Mouse (Mus musculus) spleen, postnatal 4 days (tissue): ENCODE measurements around the gene Spata46.

ENCODE experiments used
- DNase-seq, 2 experiments: peaks; one replicate each; pipeline ENCODE4 v3.0.0; 2022; ENCODE audit warnings: low spot score in 2 of 2

Gene Spata46

DNA sequence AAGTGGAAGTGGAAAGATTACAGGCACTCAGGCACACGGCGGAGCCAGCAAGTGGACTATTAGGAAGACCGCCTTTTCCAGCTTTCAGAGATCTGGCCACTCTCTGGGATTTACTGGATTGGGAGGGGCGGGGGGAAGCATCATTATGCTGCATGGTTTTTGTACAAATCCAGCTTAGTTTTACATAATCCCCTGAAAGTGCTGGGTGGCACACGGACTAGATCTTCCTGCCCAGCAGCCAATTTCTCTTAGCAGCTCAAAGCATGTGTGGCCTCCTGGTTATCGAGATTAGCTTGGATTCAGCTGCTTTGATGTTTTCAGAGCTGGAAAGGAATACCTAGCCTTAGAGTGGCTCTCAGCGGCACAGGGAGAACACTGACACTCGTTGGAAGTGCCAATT, 34.5 kb downstream of the Spata46 start:
- no peak for DNase-seq

DNA sequence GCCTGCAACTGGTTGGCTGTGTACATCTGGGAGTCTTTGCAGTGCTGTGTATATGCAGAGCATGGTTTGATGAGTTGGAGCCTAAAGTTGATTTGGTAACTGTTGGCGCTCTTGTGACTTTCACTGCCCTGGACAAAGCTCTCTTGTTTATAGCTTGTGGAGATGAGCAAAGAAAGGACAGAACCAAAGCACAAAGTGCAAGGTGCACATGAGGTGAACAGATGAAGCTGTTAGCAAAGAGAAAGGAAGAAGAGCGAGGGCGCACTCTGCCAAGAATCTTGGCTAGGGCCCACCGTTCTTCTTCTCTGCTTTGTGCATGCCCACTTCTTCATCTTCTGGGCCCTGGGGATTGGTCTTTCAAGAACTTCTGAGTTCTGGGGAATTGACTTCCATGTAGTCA, 35.3 kb downstream of the Spata46 start:
- DNase-seq: no peak

DNA sequence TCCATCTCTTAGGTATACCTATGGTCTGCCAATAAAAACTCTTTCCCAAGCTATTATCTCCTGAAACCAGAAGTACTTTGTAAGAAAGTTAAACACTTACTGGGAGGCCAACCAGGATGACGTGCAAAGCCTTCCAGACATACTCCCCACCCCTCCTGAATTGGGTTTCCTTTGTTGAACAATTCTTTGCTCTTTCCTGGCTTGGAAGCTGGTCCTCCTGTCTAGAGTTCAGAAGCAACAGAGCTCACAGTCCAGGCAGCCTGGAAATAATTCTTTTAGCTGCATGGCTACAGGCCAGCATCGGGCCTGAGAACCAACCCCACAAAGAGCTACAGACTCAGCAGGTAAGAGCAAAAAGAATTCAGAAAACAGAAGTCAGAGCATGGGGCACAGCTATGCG, 37.7 kb downstream of the Spata46 start:
- no peak for DNase-seq

DNA sequence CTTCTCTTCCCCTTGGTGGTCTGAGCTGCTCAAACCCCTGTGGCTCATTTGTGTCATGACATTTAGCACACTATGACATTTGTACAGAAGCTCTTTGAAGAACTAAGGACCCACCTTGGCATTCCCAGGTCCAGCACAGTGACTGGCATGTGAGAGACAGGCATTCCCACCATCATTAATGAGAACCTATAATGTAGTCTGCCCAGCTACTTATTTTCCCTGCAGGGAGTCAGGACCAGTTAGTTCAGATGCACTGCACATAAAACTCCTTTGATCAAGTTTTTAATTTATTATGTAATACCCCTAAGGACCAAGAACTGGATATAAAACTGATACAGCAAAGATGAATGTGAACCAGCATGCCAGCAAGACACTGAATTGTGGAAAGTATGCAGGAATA, 42.5 kb downstream of the Spata46 start:
- DNase-seq: no peak

DNA sequence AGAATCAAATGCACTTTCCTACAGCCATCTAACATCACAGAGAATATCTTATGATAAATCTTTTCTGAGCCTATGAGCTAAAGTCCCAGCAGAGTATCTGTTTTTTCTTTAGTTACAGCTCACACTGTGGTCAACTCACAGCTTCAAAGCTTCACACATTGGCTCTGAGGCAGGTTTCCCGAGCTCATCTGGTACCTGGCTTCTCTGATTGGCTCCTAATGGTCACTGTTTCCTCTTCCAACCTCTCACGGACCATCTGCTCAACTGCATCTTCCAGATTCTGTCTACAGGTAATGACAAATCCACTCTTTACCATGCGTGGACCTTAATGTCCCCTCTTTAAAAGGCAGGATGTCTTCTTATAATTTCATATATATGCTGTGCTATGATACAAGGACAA, 44.7 kb downstream of the Spata46 start:
- DNase-seq: no peak

DNA sequence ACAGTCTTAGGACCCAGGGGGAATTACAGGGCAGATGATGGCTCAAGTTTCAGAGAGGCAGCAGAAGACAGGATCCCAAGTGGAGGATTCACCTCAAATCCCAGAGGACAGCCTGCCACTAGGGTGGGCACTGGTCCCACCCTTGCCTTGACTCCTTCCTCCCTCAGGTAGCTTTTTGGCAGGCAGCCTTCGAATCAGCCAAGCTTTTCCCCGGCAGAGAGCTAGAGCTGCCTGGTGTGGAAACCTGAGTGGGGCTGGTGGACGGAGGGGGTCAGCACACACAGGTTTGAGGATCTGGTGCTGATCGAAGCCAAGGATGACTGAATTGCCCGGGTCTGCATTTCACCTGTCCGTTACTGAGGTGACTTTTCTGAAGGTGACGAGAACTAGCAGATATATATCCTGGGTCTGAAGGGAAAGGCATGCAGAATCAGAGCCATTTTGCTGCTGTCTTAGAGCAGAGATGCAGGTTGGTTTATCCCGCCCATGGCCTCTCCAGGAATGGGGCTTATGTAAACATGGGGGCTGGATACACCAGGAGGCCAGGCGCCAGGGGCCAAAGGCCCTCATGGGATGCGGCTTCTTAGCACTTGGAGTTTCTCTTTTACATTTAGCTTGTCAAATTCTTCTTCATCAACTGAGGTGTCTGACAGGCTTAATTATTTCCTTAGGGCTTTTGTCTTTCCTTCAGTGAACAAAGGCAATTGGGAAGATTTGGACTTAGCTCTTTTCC, 51.7 kb downstream of the Spata46 start:
- DNase-seq: no peak
